Mouse (Mus musculus): ENCODE data around the gene Olfr390. TPM values are rescaled to one million over a fixed set of nuclear protein-coding genes. Genes with fewer than 3 reads are reported as not detected.

Gene Olfr390
- total RNA-seq (2017) = not detected in 2 replicates

DNA sequence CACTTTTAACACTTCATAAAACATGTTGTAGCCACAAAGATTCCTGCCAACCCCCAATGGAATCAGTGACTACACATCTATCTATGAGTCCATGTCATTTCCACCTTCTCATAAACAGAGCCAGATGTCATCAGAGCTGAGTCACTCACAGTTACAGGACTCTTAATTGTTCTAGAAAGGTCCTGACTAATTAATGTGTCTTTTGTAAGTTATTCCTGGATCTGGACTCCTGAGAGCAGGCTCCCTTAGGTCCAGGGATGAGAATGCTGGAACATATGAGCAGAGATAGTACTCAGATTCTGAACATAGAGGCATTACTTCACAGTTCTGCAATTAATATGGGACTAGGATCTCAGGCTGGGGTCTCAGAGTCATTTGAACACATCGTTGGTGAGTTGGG lies at the start of gene Olfr390:
Gene Olfr390 (plus strand): TSS at position 301 of the 400 bp plus-strand sequence.
- ATAC-seq (replicated peaks in 1 of 2; ENCODE audit: insufficient read depth in 1 of 2, low FRiP score in 2 of 2, low TSS enrichment in 1 of 2, low read depth in 1 of 2, poor library complexity in 2 of 2, severe bottlenecking in 2 of 2) = no peak

DNA sequence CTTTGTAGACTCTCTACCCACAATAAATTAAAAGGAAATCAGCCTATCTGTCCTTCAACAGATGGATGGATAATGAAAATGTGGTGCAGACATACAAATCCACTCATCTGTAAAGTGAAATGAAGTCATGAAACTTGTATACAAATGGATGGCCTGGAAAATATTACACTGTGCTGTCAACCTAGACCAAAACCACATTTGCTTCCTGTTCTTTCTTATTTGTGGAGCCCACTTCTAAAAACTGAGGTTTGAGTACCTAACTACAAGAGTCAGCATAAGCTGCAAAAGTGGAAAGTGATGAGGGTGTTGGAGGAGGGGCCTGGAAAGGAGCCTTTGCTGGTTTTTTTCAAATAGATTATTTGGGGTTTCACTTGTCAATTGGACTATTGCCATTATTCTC lies 23.6 kb upstream of the Olfr390 start:
- ATAC-seq (replicated peaks in 1 of 2; ENCODE audit: insufficient read depth in 1 of 2, low FRiP score in 2 of 2, low TSS enrichment in 1 of 2, low read depth in 1 of 2, poor library complexity in 2 of 2, severe bottlenecking in 2 of 2) = no peak

DNA sequence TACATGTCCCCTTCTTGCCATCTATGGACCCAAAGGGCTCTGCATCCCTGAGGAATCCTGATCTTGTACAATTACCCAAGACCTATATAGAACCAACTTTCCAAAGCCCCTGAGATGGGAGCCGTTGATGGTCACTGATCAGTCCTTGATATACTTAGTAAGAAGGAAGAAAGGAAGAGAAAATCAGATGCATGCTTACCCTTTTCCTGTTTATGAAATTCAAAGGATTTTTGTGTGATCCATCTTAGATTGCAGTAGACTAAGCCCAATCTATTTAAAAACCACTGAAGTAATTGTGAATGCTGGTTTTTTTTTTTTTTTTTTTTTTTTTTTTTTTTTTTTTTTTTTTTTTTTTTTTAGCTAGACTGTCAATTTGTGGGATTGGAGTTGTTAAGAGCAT lies 2.2 kb upstream of the Olfr390 start, which contains the start of gene Olfr389:
Gene Olfr389 (minus strand): TSS at position 101 of the 400 bp plus-strand sequence.
- ATAC-seq (replicated peaks in 1 of 2; ENCODE audit: insufficient read depth in 1 of 2, low FRiP score in 2 of 2, low TSS enrichment in 1 of 2, low read depth in 1 of 2, poor library complexity in 2 of 2, severe bottlenecking in 2 of 2) = no peak

DNA sequence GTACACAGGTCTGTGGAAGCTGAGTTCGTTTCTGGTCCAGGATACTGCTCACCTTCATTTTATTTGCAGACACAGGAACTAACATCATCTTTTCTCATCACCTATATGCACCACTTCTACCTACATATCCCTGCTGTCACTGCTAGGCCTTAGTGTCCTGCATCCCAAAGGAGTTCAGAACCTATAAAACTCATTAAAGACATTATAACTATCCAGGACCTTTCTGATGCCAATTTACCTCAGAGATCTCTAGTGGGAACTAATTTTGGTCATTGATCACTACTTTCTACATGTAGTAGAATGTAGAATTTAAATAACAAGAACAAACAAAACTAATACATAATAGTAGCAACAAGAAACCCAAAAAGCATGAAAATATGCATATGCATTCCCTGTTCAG lies 20.2 kb downstream of the Olfr390 start, which contains the start of gene Olfr391-ps:
Gene Olfr391-ps (minus strand): TSS at position 101 of the 400 bp plus-strand sequence.
- ATAC-seq (replicated peaks in 1 of 2; ENCODE audit: insufficient read depth in 1 of 2, low FRiP score in 2 of 2, low TSS enrichment in 1 of 2, low read depth in 1 of 2, poor library complexity in 2 of 2, severe bottlenecking in 2 of 2) = no peak

DNA sequence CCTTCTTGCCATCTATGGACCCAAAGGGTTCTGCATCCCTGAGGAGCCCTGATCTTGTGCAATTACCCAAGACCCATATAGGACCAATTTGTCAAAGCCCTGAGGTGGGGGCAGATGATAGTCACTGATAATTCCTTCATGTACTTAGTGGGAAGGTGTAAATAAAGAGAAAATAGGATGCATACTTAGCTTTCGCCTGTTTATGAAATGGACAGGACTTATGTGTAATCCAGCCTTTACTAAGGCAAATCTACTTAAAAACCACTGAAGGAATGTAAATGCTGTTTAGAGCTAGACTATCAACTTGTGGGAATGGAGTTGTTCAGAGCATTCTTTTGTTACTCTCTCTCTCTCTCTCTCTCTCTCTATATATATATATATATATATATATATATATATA lies 34.2 kb downstream of the Olfr390 start, which contains the start of gene Olfr392:
Gene Olfr392 (minus strand): TSS at position 101 of the 400 bp plus-strand sequence.
- no peak for ATAC-seq (replicated peaks in 1 of 2; ENCODE audit: insufficient read depth in 1 of 2, low FRiP score in 2 of 2, low TSS enrichment in 1 of 2, low read depth in 1 of 2, poor library complexity in 2 of 2, severe bottlenecking in 2 of 2)

Other genes starting within 250 kb of the Olfr390 start
- not detected in 2 replicates for gene Olfr385, start 190.0 kb upstream of the Olfr390 start, total RNA-seq (2017)
- gene Olfr384, start 184.4 kb upstream of the Olfr390 start, total RNA-seq (2017) = not detected in 2 replicates
- not detected in 2 replicates for gene Zfp735, start 94.2 kb upstream of the Olfr390 start, total RNA-seq (2017)
- not detected in 2 replicates for gene Olfr389, start 2.3 kb upstream of the Olfr390 start, total RNA-seq (2017)
- not detected in 2 replicates for gene Olfr391-ps, start 20.1 kb downstream of the Olfr390 start, total RNA-seq (2017)
- gene Olfr392, start 34.1 kb downstream of the Olfr390 start, total RNA-seq (2017) = not detected in 2 replicates
- gene Olfr393, start 68.5 kb downstream of the Olfr390 start, total RNA-seq (2017) = not detected in 2 replicates
- not detected in 2 replicates for gene Olfr394, start 107.8 kb downstream of the Olfr390 start, total RNA-seq (2017)
- gene Olfr395, start 126.3 kb downstream of the Olfr390 start, total RNA-seq (2017) = not detected in 2 replicates
- gene Olfr23, start 153.7 kb downstream of the Olfr390 start, total RNA-seq (2017) = not detected in 2 replicates
- gene Olfr397, start 177.9 kb downstream of the Olfr390 start, total RNA-seq (2017) = not detected in 2 replicates
- not detected in 2 replicates for gene Olfr398, start 207.4 kb downstream of the Olfr390 start, total RNA-seq (2017)